Mouse (Mus musculus) fibroblast of lung, adult 2 months (primary cell): ENCODE data around the gene Ddx39.

Experiments
- DNase-seq: peaks from one replicate; pipeline ENCODE4 v3.0.0-alpha.2; 2011; ENCODE audit warnings: low read depth

The Ddx39 gene

DNA sequence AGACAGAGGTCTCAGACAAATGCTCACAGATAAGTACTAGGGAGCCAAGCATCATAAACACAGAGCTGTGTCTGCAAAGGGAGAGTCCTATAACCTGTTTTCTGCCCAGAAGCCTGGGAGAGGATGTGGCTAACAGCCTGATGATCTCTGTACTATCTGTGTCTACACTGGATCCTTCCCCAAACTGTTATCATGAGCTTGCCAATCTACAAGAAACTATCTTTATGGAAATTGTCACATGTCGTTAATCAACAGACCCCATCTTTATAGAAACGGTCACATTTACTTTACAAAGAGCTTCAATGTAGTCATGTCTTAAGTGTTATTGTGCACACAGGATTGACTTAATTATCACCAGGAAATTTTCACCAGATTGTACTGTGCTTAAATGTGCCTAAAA is 55.7 kb downstream of the Ddx39 start:
- DNase-seq, result no peak

DNA sequence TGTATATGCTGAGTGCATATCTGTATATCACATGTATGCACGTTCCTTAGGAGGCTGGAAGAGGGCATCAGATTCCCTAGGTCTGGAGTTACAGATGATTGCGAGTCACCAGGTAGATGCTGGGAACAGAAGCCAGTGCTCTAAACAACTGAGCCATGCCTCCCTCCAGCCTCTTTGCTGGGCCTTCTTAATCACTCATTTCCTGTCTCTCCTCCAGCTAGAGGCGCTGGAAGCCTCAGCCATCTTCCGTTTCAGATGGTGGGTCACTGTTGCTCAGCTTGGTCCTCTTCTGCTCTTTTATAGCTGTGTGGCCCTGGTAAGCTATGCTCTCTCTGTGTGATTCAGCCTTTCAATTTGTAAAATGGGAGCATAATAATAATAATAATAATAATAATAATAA is 56.8 kb downstream of the Ddx39 start:
- DNase-seq, result no peak

DNA sequence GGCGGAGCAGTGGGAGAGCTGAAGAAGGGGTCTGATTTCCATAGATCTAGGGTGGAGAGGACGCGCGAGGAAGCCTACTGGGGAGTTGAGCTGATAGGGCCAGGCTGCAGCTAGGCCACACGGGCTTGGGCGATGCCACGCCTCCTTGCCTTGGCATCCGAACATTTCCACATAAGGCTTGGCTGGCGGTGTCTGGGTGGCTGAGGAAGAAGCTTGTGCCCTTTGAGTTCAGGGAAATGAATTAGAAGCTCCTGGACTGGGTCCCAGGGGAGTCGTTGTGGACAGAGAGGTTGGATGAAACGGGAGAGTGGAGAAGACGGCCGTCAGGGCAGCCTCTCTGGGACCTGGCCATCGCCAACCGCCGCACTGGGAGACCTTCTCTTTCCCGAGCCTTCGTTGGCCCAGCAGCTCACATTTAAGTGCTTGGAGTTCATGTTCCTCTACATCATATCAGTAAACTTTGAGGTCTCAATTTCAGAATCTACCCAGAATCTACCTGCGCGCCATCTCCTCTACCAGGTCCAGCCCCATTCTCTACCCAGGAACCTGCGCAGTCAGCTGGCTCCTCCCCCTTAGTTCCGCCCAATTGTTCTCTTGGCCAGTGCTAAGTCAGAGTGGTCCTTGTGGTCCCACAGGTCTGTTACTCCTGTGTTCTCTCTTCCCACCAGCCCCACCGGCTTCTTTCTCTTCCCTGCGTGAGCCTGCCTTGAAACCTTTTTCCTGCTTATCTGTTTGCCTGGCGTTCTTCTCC is 57.9 kb downstream of the Ddx39 start:
- no peak for DNase-seq

DNA sequence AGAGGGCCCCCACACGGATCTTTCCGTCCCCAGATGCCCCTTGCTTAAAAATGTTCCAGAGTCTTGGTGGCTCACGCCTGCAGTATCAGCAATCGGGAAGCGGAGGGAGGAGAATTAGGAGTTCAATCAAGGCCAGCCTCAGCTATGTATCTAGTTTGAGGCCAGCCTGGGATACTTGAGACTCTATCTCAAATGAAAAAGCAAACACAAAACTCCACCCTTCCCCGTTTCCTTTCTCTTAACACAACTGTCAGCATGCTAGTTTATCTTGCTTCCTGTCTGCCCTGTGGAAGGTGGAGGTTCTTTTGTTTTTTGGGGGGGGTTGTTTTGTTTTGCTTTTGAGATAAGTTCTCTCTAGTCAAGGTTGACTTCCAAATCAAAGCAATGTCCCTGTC is 58.5 kb downstream of the Ddx39 start:
- DNase-seq, result no peak

DNA sequence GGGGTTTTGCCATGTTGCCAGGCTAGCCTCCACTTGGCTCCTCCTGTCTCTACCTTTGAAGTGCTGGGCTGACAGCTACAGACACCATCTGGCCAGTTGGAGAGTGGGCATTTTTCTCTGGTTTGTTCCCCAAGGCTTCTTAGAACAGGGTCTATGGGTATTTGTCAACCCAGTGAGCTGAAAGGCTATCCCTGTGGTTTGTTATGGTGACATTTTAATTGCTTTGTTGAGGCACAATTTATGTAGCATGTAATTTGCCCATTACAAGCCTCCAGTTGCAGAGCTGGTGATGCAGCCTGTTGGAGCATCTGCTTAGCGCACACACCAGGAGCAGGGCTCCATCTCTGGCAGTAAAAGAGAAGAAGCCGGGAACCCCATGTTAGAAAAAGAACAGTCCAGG is 59.2 kb downstream of the Ddx39 start:
- no peak for DNase-seq
